Mouse (Mus musculus) lung, adult 2 months (tissue): ENCODE data around the gene Ccdc38.

Experiments
- CTCF ChIP-seq: fragments of 200-500 bp; IDR thresholded peaks from 2 replicates; pipeline ENCODE4 v1.5.1; 2011; ENCODE audit warnings: mild to moderate bottlenecking, low read length, control low read depth; ENCODE audit not compliant: insufficient read depth
- POLR2A ChIP-seq: fragments of 200-500 bp; IDR thresholded peaks from 2 replicates; pipeline ENCODE4 v1.6.1; 2011; ENCODE audit warnings: low read depth, mild to moderate bottlenecking, control low read depth, low read length, borderline replicate concordance; ENCODE audit errors: extremely low read depth

- TF ChIP-seq CTCF (no peak), POLR2A (no peak)
These were observed 26.6 kb downstream of the Ccdc38 start for GRCm38 (mm10) chr10:93567066-93567465.
